Mouse (Mus musculus) myocyte (in vitro differentiated cells): ENCODE measurements around the gene Pigp. TPM values are rescaled to one million over a fixed set of nuclear protein-coding genes. Genes with fewer than 3 reads are reported as not detected.
A peak's percentile ranks its signal among the peaks of the same experiment; 100 is the strongest.

Source experiments
- H3K27me3 ChIP-seq: one replicate; pipeline ENCODE4 v1.6.1; 2011; ENCODE audit not compliant: control insufficient read depth, insufficient read depth, insufficient read length
- H3K36me3 ChIP-seq: one replicate; pipeline ENCODE4 v1.6.1; 2011; ENCODE audit not compliant: control insufficient read depth, insufficient read depth
- H3K4me2 ChIP-seq: one replicate; pipeline ENCODE4 v1.6.1; 2011; ENCODE audit warnings: low read depth, control low read depth
- H3K4me3 ChIP-seq: one replicate; pipeline ENCODE4 v1.5.1; 2011; ENCODE audit warnings: mild to moderate bottlenecking, control low read depth, moderate library complexity
- H3K79me2 ChIP-seq: one replicate; pipeline ENCODE4 v1.6.1; 2011; ENCODE audit not compliant: control insufficient read depth, insufficient read depth
- H3ac ChIP-seq: one replicate; pipeline ENCODE4 v1.6.1; 2011; ENCODE audit not compliant: control insufficient read depth, insufficient read length
- CEBPB ChIP-seq: IDR thresholded peaks from 2 replicates; pipeline ENCODE4 v1.6.1; 2011; ENCODE audit warnings: mild to moderate bottlenecking, moderate library complexity; ENCODE audit not compliant: poor library complexity, insufficient read depth, severe bottlenecking
- E2F4 ChIP-seq: IDR thresholded peaks from one replicate; pipeline ENCODE4 v1.6.1; 2011; ENCODE audit warnings: mild to moderate bottlenecking, control low read depth, moderate library complexity; ENCODE audit not compliant: insufficient read depth
- MAX ChIP-seq: IDR thresholded peaks from one replicate; pipeline ENCODE4 v1.6.1; 2011; ENCODE audit warnings: low read depth, mild to moderate bottlenecking, control low read depth
- MYOD1 ChIP-seq, 3 experiments: IDR thresholded peaks; one replicate each; pipeline ENCODE4 v1.6.1; 2011; ENCODE audit warnings: control low read depth in 2 of 3, low read depth in 2 of 3, mild to moderate bottlenecking in 2 of 3, moderate library complexity in 1 of 3; ENCODE audit not compliant: insufficient read length in 2 of 3, control insufficient read depth in 1 of 3
- MYOG ChIP-seq, 3 experiments: IDR thresholded peaks; one replicate each; pipeline ENCODE4 v1.6.1; 2011; ENCODE audit warnings: control low read depth in 2 of 3, low read depth in 2 of 3, mild to moderate bottlenecking in 2 of 3; ENCODE audit not compliant: insufficient read length in 2 of 3, control insufficient read depth in 1 of 3, insufficient read depth in 1 of 3
- POLR2A ChIP-seq: IDR thresholded peaks from one replicate; pipeline ENCODE4 v1.6.1; 2011; ENCODE audit warnings: low read depth, mild to moderate bottlenecking, control low read depth, moderate library complexity; ENCODE audit not compliant: insufficient read length
- POLR2AphosphoS2 ChIP-seq: IDR thresholded peaks from one replicate; pipeline ENCODE4 v1.6.1; 2011; ENCODE audit warnings: low read depth, control low read depth; ENCODE audit not compliant: insufficient read length
- REST ChIP-seq: IDR thresholded peaks from one replicate; pipeline ENCODE4 v1.6.1; 2011; ENCODE audit warnings: mild to moderate bottlenecking, control low read depth, moderate library complexity; ENCODE audit not compliant: insufficient read depth, insufficient read length
- SRF ChIP-seq: IDR thresholded peaks from one replicate; pipeline ENCODE4 v1.6.1; 2011; ENCODE audit warnings: low read depth; ENCODE audit not compliant: control insufficient read depth, insufficient read length
- TCF12 ChIP-seq: IDR thresholded peaks from one replicate; pipeline ENCODE4 v1.6.1; 2011; ENCODE audit warnings: mild to moderate bottlenecking, control low read depth; ENCODE audit not compliant: poor library complexity, insufficient read depth, severe bottlenecking
- TCF3 ChIP-seq: IDR thresholded peaks from one replicate; pipeline ENCODE4 v1.6.1; 2011; ENCODE audit warnings: low read depth, control low read depth; ENCODE audit not compliant: insufficient read length
- USF1 ChIP-seq: IDR thresholded peaks from one replicate; pipeline ENCODE4 v1.6.1; 2011; ENCODE audit warnings: low read depth, mild to moderate bottlenecking, control low read depth, moderate library complexity
- polyA plus RNA-seq: library from polyadenylated mRNA; unstranded; fragments of >200 nt; fragmentation: generic; extraction: Trizol; gene quantifications from one replicate; pipeline ENCODE4 v1.2.1, GENCODE M21; 2012; ENCODE audit warnings: missing spikeins

Pigp gene
- polyA plus RNA-seq, 1 experiment, result 63.2 TPM

DNA sequence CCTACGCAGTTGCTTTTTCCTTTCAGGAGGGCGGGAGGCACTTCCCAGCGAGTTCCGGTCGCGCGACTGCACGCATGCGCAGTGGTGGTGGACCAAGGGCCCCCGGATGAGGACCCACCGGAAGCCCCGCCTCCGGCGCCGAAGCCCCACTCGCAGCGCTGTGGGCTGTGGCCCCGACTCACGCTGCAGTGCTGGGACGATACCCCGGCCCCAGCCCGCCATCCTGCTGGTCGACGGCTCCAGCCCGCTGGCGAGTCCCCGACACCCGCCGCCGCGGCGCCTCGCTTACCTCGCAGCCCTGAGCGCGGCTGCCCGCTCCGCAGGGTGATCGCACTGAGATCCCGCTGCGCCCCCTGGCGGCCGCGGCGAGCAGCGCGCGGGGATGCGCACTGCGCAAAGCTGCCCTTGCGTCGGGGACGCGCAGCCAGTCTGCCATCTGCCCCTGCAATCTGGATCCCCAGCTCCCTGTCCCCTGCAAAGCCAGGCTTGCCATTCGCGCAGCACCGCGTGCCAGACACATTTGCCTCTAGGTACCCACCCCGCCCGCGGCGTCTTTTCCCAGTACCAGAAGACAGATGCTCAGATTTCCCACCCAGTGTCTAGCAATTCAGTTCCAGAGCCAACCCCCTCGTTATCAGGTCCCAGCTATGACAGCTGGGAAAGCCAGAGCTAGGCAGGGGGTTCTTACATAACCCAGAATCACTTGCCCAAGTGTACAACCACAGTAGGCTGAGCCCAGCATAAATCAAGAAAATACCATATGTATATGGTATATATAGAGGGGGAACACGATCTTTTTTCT, 58.2 kb downstream of the Pigp start, which contains the start of gene Hlcs:
Hlcs (minus strand) TSS at position 343 of the 802 bp plus-strand sequence.
- H3K79me2 ChIP-seq, result no peaks in the 10 kb centered on the region
- H3K36me3 ChIP-seq, result no peaks in the 10 kb centered on the region
- TF ChIP-seq CEBPB (no peak), TCF3 (no peak), MYOG (IDR thresholded peaks at IDR 0.05; ENCODE audit: control insufficient read depth in 1 of 3, insufficient read depth in 1 of 3, insufficient read length in 2 of 3, low read depth in 2 of 3) (peak in 2 of 3 experiments; percentile 65 to 75), SRF (no peak), REST (no peak), POLR2AphosphoS2 (peak; percentile 78), E2F4 (no peak), POLR2A (peak; percentile 81), MAX (no peak), MYOD1 (IDR thresholded peaks at IDR 0.05; ENCODE audit: control insufficient read depth in 1 of 3, insufficient read length in 2 of 3, low read depth in 2 of 3) (peak in 2 of 3 experiments; percentile 0 to 49), TCF12 (peak; percentile 24), USF1 (no peak)
- H3ac ChIP-seq, result peak within 1 kb of the TSS; percentile 81
- peak within 1 kb of the TSS; percentile 98 for H3K4me2 ChIP-seq
- peak within 1 kb of the TSS; percentile 30 for H3K4me3 ChIP-seq
- H3K27me3 ChIP-seq, result no peaks in the 10 kb centered on the region

DNA sequence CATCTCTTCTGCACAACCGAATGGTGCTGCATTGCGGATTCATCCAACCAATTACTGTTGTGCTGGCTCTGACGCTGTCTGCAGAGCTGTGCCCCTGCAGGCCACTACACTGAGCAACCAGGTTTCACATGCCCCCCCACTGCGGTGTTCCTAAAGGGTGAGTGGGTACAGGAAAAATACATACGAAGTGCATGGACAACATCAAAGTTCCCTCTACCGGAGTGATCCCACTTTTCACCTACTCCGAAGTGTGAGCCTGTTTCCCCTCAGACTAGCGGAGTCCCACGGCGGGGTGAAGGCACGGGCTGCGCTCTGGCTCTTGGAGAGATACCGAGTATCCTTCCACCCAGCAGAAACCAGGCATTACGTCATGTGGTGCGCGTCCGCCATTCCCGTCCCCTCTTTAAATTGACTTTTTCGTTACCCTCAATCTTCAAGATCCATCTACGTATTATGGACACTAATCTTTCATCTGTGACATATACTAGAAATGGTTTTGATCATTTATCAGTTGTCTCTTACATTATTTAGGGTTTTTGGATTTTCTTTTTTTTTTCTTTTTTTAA, 58.9 kb downstream of the Pigp start:
- Histone ChIP-seq H3K27me3 (no peaks in the 10 kb centered on the region), H3K4me2 (peak overlapping the region; percentile 68), H3K36me3 (no peaks in the 10 kb centered on the region), H3K4me3 (peak overlapping the region; percentile 30), H3ac (peak overlapping the region; percentile 81), H3K79me2 (no peaks in the 10 kb centered on the region)
- TF ChIP-seq POLR2AphosphoS2 (peak; percentile 89), POLR2A (peak; percentile 66), MYOG (IDR thresholded peaks at IDR 0.05; ENCODE audit: control insufficient read depth in 1 of 3, insufficient read depth in 1 of 3, insufficient read length in 2 of 3, low read depth in 2 of 3) (no peak)

DNA sequence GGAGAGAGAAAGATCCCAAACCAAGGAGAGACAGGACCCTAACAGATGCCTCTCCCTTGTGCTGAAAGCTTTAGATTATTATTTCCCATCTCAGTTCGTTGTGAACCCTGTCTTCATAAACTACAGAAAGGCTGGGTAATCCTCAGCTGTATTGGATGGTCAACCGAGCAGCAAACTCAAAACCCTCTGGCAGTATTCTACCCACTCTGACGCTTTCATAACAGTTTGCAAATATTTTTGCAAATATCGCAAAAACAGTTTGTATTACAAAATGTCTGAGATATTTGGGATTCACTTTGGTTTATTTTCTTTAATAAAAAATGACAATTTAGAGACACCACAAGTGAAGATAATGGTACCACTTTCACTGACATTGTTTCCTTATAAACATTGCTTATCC, 59.7 kb downstream of the Pigp start:
- no peaks in the 10 kb centered on the region for H3K36me3 ChIP-seq
- TF ChIP-seq MAX (no peak), REST (no peak), TCF3 (no peak), POLR2AphosphoS2 (no peak), TCF12 (no peak), CEBPB (no peak), USF1 (no peak), POLR2A (no peak), MYOG (IDR thresholded peaks at IDR 0.05; ENCODE audit: control insufficient read depth in 1 of 3, insufficient read depth in 1 of 3, insufficient read length in 2 of 3, low read depth in 2 of 3) (no peak), MYOD1 (IDR thresholded peaks at IDR 0.05; ENCODE audit: control insufficient read depth in 1 of 3, insufficient read length in 2 of 3, low read depth in 2 of 3) (no peak), SRF (no peak), E2F4 (no peak)
- peak overlapping the region; percentile 30 for H3K4me3 ChIP-seq
- H3K79me2 ChIP-seq, result no peaks in the 10 kb centered on the region
- no peak overlapping the region for H3ac ChIP-seq
- H3K4me2 ChIP-seq, result peak overlapping the region; percentile 68
- H3K27me3 ChIP-seq, result no peaks in the 10 kb centered on the region

DNA sequence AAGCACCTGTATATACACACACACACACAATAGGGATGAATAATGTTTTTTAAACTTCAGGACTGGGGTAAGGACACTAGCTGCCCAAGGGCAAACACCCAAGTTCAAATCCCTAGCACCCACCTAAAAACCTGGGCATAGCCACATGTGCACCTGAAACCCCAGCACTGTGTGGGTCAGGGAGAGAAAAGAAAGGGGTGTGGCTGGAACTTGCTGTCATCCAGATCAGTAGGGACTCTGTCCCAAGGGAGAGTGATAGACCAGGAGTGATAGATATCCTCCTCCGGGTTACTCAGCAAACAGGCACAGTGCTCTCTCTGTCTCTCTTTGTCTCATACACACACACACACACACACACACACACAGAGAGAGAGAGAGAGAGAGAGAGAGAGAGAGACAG, 60.2 kb downstream of the Pigp start:
- Histone ChIP-seq H3K4me2 (peak overlapping the region; percentile 68), H3K36me3 (no peaks in the 10 kb centered on the region), H3K27me3 (no peaks in the 10 kb centered on the region), H3ac (no peak overlapping the region), H3K4me3 (peak overlapping the region; percentile 30), H3K79me2 (no peaks in the 10 kb centered on the region)
- TF ChIP-seq POLR2AphosphoS2, result no peak
- no peak for TF ChIP-seq MYOG (IDR thresholded peaks at IDR 0.05; ENCODE audit: control insufficient read depth in 1 of 3, insufficient read depth in 1 of 3, insufficient read length in 2 of 3, low read depth in 2 of 3)
- TF ChIP-seq CEBPB, result no peak

DNA sequence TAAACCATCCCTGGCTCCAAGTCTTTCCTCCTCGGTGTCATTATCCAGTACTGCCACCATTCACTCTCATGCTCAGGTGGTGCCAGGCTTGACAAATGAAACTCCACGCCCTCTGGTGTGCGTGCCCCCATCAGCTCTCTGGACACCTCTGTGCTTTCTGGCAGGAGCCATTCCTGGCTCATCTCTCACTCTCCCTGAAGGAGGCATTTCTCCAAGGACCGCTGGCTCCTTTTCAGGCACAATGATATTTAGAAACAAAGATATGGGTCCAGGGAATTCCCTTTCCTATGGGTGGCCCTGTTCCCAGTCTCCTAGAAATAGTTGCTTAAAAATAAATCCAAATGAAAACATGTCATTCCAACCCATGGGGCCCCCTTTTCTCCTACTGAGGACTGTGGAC, 62.6 kb downstream of the Pigp start:
- Histone ChIP-seq H3K79me2 (no peaks in the 10 kb centered on the region), H3K4me2 (no peak overlapping the region), H3K4me3 (no peak overlapping the region), H3K36me3 (no peaks in the 10 kb centered on the region), H3K27me3 (no peaks in the 10 kb centered on the region), H3ac (no peak overlapping the region)
- no peak for TF ChIP-seq E2F4
- TF ChIP-seq USF1, result no peak

Other genes with a start within 250 kb of the Pigp start
- gene Hlcs, start 58.3 kb downstream of the Pigp start, polyA plus RNA-seq, result 3.2 TPM
- gene Ripply3, start 43.4 kb downstream of the Pigp start, polyA plus RNA-seq, result 0.08 TPM
- 25.0 TPM for gene Ttc3, start 1.2 kb downstream of the Pigp start, polyA plus RNA-seq
- gene Vps26c, start 155.0 kb upstream of the Pigp start, polyA plus RNA-seq, result 58.3 TPM
- gene Dyrk1a, start 198.2 kb upstream of the Pigp start, polyA plus RNA-seq, result 20.7 TPM